Mouse (Mus musculus): ENCODE results near the gene Tiam1. TPM values are rescaled to one million over a fixed set of nuclear protein-coding genes. Genes with fewer than 3 reads are reported as not detected.

The Tiam1 gene
- polyA plus RNA-seq, 1 experiment from 2014 or later, result 59.7 TPM

DNA sequence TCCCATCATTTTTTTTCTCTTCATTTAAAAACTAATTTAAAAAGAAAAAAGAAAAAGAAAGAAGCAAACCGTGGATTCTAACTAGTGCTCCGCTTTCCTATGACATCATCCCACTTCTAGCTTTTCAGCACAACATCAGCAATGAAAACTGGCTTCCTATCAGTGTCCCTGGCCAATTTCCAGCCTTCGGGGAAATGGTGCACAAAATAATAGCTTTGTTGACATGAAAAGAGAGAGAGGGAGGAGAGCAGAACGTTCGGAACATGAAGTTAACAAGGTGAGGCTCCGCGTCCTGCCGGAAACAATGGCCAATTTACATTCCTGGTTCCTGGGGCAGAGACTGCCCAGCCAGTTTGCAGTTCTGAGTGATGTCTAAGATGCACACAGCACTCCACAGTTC, 381.5 kb downstream of the Tiam1 start:
- H3K4me2 ChIP-seq, result no peak overlapping the region
- no peak overlapping the region for H3K4me3 ChIP-seq (replicated peaks)
- H3K27ac ChIP-seq, result no peak overlapping the region
- H3K4me1 ChIP-seq (replicated peaks), result no peaks in the 10 kb centered on the region
- H3K36me3 ChIP-seq, result no peaks in the 10 kb centered on the region
- H3K27me3 ChIP-seq, result 0 out of 2 replicates have a peak, but pooled peaks cover 3% of the 10 kb centered on the region
- H3K9me3 ChIP-seq, result 0 out of 2 replicates have a peak, but pooled peaks cover 7% of the 10 kb centered on the region
- no peak for ATAC-seq (ENCODE audit: insufficient number of reproducible peaks, insufficient read depth, low FRiP score, low TSS enrichment, low read depth)
- H3K9ac ChIP-seq (replicated peaks), result no peak overlapping the region
- 59% methylated on average over 8 of the region's 8 CpGs for WGBS

DNA sequence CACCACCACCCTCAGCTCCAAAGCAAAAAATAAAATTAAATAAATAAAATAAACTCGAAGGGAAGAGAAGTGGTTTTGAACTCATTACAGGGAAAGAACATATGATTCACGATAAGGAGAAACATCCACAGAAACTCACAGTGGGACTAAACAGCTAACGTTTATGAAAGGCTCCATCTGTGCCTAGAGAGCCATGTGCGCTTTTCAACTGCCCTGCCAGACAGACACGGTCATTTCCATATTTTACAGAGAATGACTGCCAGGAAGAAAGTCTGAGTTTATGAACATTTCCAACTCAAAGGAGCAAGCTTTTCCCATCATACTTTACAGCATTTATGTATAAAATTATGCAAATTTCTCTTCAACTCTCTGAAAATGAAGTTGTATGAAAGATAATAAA, 386.2 kb downstream of the Tiam1 start:
- 76% methylated on average over 5 of the region's 5 CpGs for WGBS
- Histone ChIP-seq H3K9ac (replicated peaks) (no peak overlapping the region), H3K27me3 (no peaks in the 10 kb centered on the region), H3K36me3 (no peaks in the 10 kb centered on the region), H3K4me1 (replicated peaks) (no peaks in the 10 kb centered on the region), H3K4me3 (replicated peaks) (no peak overlapping the region), H3K4me2 (no peak overlapping the region), H3K27ac (no peak overlapping the region), H3K9me3 (0 out of 2 replicates have a peak, but pooled peaks cover 7% of the 10 kb centered on the region)
- ATAC-seq (ENCODE audit: insufficient number of reproducible peaks, insufficient read depth, low FRiP score, low TSS enrichment, low read depth), result no peak

DNA sequence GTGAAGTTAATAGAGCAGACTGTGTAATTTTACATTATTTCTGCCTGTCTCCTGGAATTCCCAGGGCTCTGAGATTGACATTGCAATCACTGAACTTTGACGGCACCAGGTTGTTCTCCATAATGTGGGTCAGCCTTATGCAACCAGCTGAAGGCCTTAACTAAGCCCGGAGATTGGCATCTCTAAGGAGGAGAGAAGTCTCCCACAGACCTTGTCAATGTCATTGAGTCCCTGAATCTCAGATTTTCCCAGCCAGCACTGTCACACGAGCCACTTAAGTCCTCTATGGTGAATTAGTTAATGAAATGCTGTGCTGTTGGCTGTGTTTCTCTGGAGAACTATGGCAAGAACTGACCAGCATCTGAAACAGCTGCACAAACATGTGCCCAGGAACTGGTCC, 388.9 kb downstream of the Tiam1 start:
- H3K9me3 ChIP-seq, result 0 out of 2 replicates have a peak, but pooled peaks cover 7% of the 10 kb centered on the region
- H3K4me2 ChIP-seq, result no peak overlapping the region
- H3K36me3 ChIP-seq, result no peaks in the 10 kb centered on the region
- no peak overlapping the region for H3K9ac ChIP-seq (replicated peaks)
- ATAC-seq (ENCODE audit: insufficient number of reproducible peaks, insufficient read depth, low FRiP score, low TSS enrichment, low read depth), result no peak
- H3K27me3 ChIP-seq, result no peaks in the 10 kb centered on the region
- no peak overlapping the region for H3K4me3 ChIP-seq (replicated peaks)
- WGBS, result 87% methylated on average over 3 of the region's 3 CpGs
- no peak overlapping the region for H3K27ac ChIP-seq
- H3K4me1 ChIP-seq (replicated peaks), result no peaks in the 10 kb centered on the region

DNA sequence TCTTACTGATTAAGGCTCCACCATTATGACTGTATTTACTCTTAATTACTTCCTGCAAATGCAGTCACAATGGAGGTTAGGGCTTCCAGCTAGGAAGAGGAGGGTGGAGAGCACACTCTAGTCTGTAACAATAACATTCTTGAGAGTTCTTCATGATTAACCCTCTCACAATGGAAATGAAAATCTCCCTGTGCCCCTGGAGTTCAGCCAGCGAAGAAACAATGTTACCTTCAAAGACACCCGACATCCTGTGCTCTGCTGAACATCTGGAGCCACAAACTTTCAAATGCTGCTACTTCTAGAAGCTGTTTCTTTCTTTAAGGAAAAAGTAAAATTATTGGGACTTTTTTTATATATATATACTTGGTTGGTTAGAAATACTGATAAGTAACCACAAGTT, 395.7 kb downstream of the Tiam1 start:
- H3K36me3 ChIP-seq, result no peaks in the 10 kb centered on the region
- no peak overlapping the region for H3K27ac ChIP-seq
- 72% methylated on average over 2 of the region's 2 CpGs for WGBS
- H3K4me3 ChIP-seq (replicated peaks), result no peak overlapping the region
- H3K4me1 ChIP-seq (replicated peaks), result no peaks in the 10 kb centered on the region
- H3K27me3 ChIP-seq, result no peaks in the 10 kb centered on the region
- H3K9me3 ChIP-seq, result no peaks in the 10 kb centered on the region
- H3K9ac ChIP-seq (replicated peaks), result no peak overlapping the region
- no peak overlapping the region for H3K4me2 ChIP-seq
- no peak for ATAC-seq (ENCODE audit: insufficient number of reproducible peaks, insufficient read depth, low FRiP score, low TSS enrichment, low read depth)

DNA sequence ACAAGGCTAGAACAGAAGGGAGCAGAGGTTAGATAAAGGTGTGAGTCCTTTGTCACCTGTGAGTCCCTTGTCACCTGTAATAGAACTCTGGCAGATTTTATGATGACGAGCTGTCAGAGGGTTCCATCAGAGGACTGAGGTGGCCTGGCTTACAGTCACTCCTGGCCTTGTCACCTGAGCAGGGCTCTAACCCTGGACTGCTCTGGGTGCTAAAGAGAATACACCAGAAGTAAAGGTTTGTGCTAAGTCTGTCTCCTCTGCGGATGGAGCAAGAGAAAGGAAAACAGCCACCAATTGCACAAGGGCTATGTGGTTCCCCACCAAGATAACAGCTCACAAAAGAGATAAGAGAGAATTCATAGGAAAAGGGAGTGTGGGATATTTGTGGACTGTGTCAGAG, 404.0 kb downstream of the Tiam1 start:
- no peaks in the 10 kb centered on the region for H3K27me3 ChIP-seq
- no peaks in the 10 kb centered on the region for H3K36me3 ChIP-seq
- H3K4me2 ChIP-seq, result no peak overlapping the region
- no peaks in the 10 kb centered on the region for H3K9me3 ChIP-seq
- H3K27ac ChIP-seq, result no peak overlapping the region
- H3K4me1 ChIP-seq (replicated peaks), result no peaks in the 10 kb centered on the region
- H3K4me3 ChIP-seq (replicated peaks), result no peak overlapping the region
- ATAC-seq (ENCODE audit: insufficient number of reproducible peaks, insufficient read depth, low FRiP score, low TSS enrichment, low read depth), result no peak
- no peak overlapping the region for H3K9ac ChIP-seq (replicated peaks)
- WGBS, result 74% methylated on average over 2 of the region's 2 CpGs

DNA sequence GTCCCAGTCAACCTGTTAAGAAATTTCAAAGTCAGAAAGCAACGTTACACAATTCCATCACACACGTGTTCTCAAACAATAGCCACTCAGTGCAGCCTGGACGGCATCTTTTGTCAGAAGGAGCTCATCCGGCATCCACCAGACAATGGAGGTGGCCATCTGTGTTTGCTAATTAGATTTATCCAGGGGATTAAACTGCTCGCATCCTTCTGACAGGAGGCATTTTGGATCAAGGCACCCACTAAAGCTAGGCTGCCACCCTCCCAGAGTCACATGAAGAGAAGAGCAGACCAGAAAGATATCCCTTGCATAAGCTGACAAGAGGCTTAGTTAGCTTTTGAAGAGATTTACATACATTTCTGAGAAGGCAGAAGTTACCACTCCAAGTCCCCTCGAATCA, 404.6 kb downstream of the Tiam1 start:
- Histone ChIP-seq H3K36me3 (no peaks in the 10 kb centered on the region), H3K9me3 (no peaks in the 10 kb centered on the region), H3K4me3 (replicated peaks) (no peak overlapping the region), H3K9ac (replicated peaks) (no peak overlapping the region), H3K27me3 (no peaks in the 10 kb centered on the region), H3K4me1 (replicated peaks) (no peaks in the 10 kb centered on the region), H3K4me2 (no peak overlapping the region), H3K27ac (no peak overlapping the region)
- no peak for ATAC-seq (ENCODE audit: insufficient number of reproducible peaks, insufficient read depth, low FRiP score, low TSS enrichment, low read depth)
- 55% methylated on average over 6 of the region's 6 CpGs for WGBS

Other genes with a start within 250 kb of the Tiam1 start
- 1,101 and 1,134 TPM in 2 replicates for gene Sod1, start 77.0 kb upstream of the Tiam1 start, polyA plus RNA-seq (2016; fragmentation: Nextera tagmentation; extraction: Ambion mirVana)
- gene Scaf4, start 140.7 kb upstream of the Tiam1 start, polyA plus RNA-seq (2016; fragmentation: Nextera tagmentation; extraction: Ambion mirVana), result 34.1 and 38.1 TPM in 2 replicates
- 22.2 and 25.8 TPM in 2 replicates for gene Hunk, start 242.2 kb upstream of the Tiam1 start, polyA plus RNA-seq (2016; fragmentation: Nextera tagmentation; extraction: Ambion mirVana)